Mouse (Mus musculus): ENCODE data around the gene Pacsin2.
A peak's percentile ranks its signal among the peaks of the same experiment; 100 is the strongest.

DNA sequence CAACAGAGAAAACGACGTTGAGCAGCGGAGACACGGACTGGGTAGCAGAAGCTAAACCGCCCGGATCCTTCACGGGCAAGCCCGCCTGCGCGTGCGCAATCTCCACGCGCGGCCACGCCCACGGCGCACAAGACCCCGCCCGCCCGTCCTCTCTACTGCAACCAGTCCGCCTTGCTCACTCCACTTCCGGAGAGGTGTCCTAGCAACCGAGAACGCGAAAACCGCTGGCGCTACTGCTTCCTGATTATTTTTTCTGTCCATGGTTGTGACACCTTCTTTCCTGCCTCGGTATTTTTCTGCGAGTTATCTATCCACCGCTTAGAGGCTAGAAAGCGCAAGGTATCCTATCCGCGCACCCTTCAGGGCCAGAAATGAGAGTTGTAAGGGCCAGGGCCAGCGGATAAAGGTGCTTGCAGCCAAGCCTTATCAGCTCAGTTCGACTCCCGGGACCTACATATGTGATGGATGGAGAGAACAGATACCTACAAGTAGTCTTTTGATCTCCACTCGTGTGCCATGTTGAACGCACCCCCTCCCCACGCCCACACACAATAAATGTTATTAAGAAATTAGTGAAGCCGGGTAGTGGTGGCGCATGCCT is 46.5 kb upstream of the Pacsin2 start, which contains the start of gene Ttll1:
- 0 out of 2 replicates have a peak, but pooled peaks have one; percentile 14 for TF ChIP-seq POLR2A (IDR thresholded peaks at IDR 0.05; ENCODE audit: extremely low read depth, insufficient read depth, low read length)
- no peak for TF ChIP-seq CTCF (IDR thresholded peaks at IDR 0.05; ENCODE audit: low read depth, low read length)
